Mouse (Mus musculus): Measurements from ENCODE around the gene 4930432M17Rik.

Gene 4930432M17Rik

GRCm38 (mm10) chr3:121670462-121670861 is at the start of gene 4930432M17Rik:
TSS of gene 4930432M17Rik (plus strand) at chr3:121670762.
- DNase-seq = no peak

- DNase-seq = no peak
These were observed 44.9 kb upstream of the 4930432M17Rik start for GRCm38 (mm10) chr3:121625662-121626061.

- no peak for DNase-seq
These were observed 44.3 kb upstream of the 4930432M17Rik start for GRCm38 (mm10) chr3:121626273-121626672.

GRCm38 (mm10) chr3:121628245-121628644 is 42.3 kb upstream of the 4930432M17Rik start:
- no peak for DNase-seq

GRCm38 (mm10) chr3:121630626-121631025 is 39.9 kb upstream of the 4930432M17Rik start:
- no peak for DNase-seq

- no peak for DNase-seq
These were observed 35.6 kb upstream of the 4930432M17Rik start for GRCm38 (mm10) chr3:121634963-121635362.

GRCm38 (mm10) chr3:121635505-121635904 is 35.1 kb upstream of the 4930432M17Rik start:
- DNase-seq = no peak

GRCm38 (mm10) chr3:121636315-121636714 is 34.2 kb upstream of the 4930432M17Rik start:
- DNase-seq = no peak

- DNase-seq = no peak
These were observed 33.8 kb upstream of the 4930432M17Rik start for GRCm38 (mm10) chr3:121636748-121637147.

GRCm38 (mm10) chr3:121637792-121638191 is 32.8 kb upstream of the 4930432M17Rik start:
- no peak for DNase-seq

GRCm38 (mm10) chr3:121638241-121638640 is 32.3 kb upstream of the 4930432M17Rik start:
- DNase-seq = no peak

- no peak for DNase-seq
These were observed 30.0 kb upstream of the 4930432M17Rik start for GRCm38 (mm10) chr3:121640611-121641010.

- no peak for DNase-seq
These were observed 27.3 kb upstream of the 4930432M17Rik start for GRCm38 (mm10) chr3:121643236-121643635.

GRCm38 (mm10) chr3:121645447-121645846 is 25.1 kb upstream of the 4930432M17Rik start:
- no peak for DNase-seq

- DNase-seq = no peak
These were observed 24.1 kb upstream of the 4930432M17Rik start for GRCm38 (mm10) chr3:121646364-121647048.

GRCm38 (mm10) chr3:121648238-121648778 is 22.3 kb upstream of the 4930432M17Rik start:
- DNase-seq = no peak

GRCm38 (mm10) chr3:121650052-121650671 is 20.4 kb upstream of the 4930432M17Rik start:
- no peak for DNase-seq

- DNase-seq = no peak
These were observed 18.9 kb upstream of the 4930432M17Rik start for GRCm38 (mm10) chr3:121651710-121652109.

GRCm38 (mm10) chr3:121652186-121652585 is 18.4 kb upstream of the 4930432M17Rik start:
- no peak for DNase-seq

- no peak for DNase-seq
These were observed 13.6 kb upstream of the 4930432M17Rik start for GRCm38 (mm10) chr3:121656922-121657321.

GRCm38 (mm10) chr3:121662705-121663469 is 7.7 kb upstream of the 4930432M17Rik start:
- DNase-seq = no peak

GRCm38 (mm10) chr3:121663470-121663847 is 7.1 kb upstream of the 4930432M17Rik start:
- no peak for DNase-seq

GRCm38 (mm10) chr3:121672135-121672790 is 1.7 kb downstream of the 4930432M17Rik start:
- DNase-seq = no peak

Measured in thymus, postnatal 4 days (tissue).